Mouse (Mus musculus): ENCODE measurements at regions not wholly inside any gene's neighbourhood (a gene's known extent, or its start where the extent isn't known, plus 50 kb on each side); places are given as distances from the start of the nearest gene placed in this dataset.

- DNase-seq, result no peak
Measured at GRCm38 (mm10) chr10:37439863-37440613, 301.3 kb upstream of the Marcks start.

DNA sequence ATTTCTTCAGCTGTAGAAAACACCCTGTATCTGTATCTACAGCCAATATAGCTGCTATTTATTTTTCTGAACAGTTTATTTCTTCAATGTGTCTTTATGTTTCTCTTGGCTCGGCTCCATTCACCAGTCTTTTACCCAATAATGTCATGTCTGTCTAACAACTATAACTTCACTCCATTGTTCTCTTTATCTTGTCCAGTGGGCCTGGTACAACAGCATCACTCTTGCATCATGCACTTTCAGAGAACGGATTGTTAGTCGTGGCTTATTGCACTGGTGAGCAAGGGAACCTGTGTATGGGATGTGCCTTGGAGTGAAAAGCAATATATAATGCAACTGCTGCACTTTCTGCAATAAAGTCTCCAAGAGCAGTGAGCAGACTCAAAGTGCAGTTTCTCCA lies 299.6 kb upstream of the Marcks start:
- no peak for DNase-seq

GRCm38 (mm10) chr10:37436849-37437248 lies 298.1 kb upstream of the Marcks start:
- no peak for DNase-seq

GRCm38 (mm10) chr10:37434229-37434628 lies 295.5 kb upstream of the Marcks start:
- DNase-seq, result no peak

DNA sequence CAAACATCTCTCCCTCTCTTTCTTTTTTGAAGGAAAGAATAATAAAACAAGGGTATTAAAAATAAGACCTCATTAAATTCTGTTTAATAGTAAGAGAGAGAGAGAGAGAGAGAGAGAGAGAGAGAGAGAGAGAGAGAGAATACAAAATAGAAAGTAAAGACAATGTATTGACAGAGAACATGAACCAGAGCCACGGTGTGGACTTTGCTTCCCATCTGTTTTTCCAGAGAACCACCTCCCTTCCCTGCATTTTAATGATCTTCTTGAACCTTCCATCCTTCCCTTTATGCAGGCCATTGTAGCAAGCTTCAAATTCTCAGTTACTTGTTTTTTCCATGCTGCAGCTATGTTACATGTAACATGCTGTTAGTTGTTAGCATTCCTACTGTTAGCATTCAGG lies 284.3 kb upstream of the Marcks start:
- no peak for DNase-seq

- DNase-seq, result no peak
Measured at GRCm38 (mm10) chr10:37422612-37423011, 283.9 kb upstream of the Marcks start.

GRCm38 (mm10) chr10:37416321-37416720 lies 277.6 kb upstream of the Marcks start:
- DNase-seq, result no peak

DNA sequence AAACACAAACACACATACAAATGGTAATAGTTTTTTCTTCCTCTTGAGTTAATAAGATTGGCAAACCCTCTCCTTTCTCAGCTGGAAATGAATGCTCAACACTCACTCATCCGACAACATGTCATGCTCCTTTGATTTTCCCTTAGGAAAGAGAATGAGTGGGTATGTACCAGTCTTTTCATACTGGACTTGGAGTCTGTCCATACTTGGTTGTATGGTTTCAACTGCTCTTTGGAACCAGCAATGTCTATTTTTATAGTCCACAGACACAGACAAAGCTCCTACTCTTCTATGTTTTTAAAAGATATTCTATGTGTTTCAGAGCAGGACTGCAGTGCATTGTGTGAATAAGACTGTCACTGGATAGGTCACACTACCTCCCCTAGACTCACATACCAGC lies 273.7 kb upstream of the Marcks start:
- no peak for DNase-seq

GRCm38 (mm10) chr10:37409749-37410148 lies 271.0 kb upstream of the Marcks start:
- no peak for DNase-seq

DNA sequence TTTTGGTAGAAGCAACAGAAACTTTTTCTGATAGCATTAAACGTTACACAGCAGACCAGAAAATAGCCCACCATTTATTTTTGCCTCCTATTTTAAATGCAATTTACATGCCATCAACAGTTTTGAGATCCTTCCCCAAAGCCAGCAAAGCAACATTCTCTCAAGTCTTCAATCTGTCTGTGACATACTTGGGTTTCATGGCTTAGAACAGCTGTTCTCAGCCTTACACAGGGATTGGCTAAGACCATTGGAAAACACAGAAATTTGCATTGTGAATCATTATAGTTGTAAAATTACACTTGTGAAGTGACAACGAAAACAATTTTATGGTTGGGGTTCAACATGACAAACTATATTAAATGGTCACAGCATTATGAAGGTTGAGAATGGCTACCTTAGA lies 268.8 kb upstream of the Marcks start:
- no peak for DNase-seq

DNA sequence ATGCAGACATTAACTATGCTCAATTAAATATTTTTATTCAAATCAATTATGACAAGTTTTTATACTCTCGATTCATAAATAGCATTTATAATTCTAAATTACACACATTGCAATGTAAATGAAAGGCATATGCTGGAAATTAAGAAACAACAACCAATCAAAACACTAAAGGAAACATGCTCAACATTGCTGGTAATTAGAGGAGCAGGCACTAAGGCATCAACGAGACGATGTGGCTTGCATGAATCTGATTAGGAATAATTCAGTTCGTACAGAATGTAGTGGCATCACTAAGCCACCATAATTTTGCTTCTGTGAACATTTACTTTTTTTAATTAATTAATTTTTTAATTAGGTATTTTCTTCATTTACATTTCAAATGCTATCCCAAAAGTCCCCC lies 266.2 kb upstream of the Marcks start:
- DNase-seq, result no peak

DNA sequence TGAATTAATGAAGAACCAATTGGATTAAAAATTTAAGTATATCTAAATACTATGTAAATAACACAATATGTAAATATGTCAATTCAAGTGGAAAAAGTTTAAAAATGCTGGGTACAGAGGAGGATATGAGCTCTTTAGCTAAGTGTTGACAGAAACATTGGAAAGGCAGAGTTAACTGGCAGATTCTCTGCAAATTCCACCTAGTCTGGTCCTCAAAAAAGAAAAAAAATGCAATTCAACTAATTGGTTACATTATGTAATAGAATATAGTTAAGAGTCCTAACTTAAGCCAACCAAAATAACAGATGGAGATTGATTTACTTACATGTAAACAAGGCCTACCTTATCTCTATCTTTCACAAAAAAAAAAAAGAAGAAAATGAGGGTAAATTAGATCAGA lies 265.7 kb upstream of the Marcks start:
- DNase-seq, result no peak

GRCm38 (mm10) chr10:37402376-37402775 lies 263.7 kb upstream of the Marcks start:
- no peak for DNase-seq

GRCm38 (mm10) chr10:37400991-37401390 lies 262.3 kb upstream of the Marcks start:
- DNase-seq, result no peak

- DNase-seq, result no peak
Measured at GRCm38 (mm10) chr10:37400379-37400778, 261.7 kb upstream of the Marcks start.

- DNase-seq, result peak; percentile 28
Measured at GRCm38 (mm10) chr10:37397271-37397991, 258.7 kb upstream of the Marcks start.

GRCm38 (mm10) chr10:37390011-37390410 lies 251.3 kb upstream of the Marcks start:
- no peak for DNase-seq

DNA sequence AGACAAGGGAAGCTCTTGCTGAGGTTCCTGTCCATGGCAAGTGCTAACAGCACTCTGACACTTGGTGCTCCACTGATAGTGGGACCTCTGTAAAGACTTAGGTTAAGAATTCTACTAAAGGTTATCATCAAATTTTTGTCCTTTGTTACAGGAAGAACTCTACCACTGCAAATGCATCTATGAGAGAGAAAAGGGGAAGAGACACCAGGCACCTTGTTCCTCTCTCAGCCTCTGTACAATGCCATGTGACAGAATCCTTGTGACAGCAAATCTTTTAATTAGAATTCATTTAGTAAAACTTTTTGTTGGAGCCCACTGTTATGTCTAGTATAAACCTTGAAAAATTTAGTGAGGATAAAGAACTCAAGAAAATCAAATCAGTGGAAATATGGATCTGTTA lies 247.5 kb upstream of the Marcks start:
- DNase-seq, result no peak

DNA sequence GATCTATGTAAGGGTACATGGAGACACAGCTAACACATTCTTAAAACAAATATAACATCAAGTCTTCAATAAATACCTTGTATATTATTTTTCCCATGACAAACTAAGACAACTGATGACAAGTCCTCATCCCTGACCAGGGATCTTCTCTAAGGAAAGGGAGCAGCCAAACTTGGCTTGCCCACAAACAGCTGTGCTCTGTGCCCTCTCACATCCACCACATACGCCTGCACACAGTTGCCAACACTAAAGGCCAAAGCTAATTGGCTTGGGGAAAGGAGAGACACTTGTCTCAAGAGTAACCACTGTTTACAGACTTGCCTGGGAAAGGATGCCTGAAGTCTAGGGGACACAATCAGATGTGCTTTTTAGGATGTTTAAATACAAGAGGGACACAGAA lies 241.3 kb upstream of the Marcks start:
- DNase-seq, result no peak

GRCm38 (mm10) chr10:37378002-37378702 lies 239.4 kb upstream of the Marcks start:
- DNase-seq, result no peak

DNA sequence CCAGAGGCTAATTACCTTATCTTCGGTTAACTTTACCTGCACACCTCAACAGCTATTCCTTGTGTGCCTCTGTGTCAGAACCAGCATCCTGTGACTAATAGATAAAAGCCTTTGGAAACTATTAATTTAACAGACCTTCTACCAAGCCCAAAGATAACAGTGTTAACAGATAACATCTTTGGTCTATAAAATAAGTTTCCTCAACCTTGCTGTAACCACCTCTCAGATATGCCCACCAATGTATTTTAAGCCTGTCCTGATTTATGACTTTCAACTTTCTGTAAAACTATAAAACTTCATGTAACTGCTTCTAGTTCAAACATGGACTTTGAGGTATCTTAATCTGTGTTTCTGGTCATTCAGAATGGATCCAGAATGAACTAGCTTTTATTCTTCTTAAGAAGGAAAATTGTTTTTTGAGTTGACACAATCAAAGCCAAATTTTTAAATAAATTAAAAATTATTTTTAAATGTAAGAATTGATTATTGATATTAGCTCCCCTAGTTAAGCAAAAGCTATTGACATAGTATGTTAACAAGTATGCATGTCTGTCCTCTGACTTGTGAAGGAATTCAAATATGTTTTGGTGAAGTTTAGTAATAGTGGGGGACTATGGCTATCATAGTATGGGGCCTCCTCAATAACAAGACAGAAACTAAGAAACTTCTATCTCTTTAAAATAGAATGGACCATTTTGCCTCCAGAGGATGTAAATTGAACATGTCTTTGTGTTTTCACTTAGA lies 238.7 kb upstream of the Marcks start:
- no peak for DNase-seq

DNA sequence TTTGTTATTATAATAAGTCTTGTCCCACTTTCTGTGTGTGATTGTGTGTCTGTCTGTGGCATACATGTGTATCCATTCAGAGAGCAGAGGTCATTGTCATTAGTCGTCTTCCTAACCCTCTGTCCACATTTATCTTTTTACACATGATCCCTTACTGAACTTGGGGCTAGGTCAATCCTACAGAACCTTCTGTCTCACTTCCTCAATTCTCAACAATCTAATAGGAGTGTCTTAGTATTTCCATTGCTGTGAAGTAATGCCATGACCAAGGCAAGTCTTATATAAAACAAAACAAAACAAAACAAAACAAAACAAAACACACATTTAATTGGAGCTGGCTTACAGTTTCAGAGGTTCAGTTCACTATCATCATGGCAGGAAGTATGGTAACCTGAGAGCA lies 237.5 kb upstream of the Marcks start:
- no peak for DNase-seq

GRCm38 (mm10) chr10:37375648-37376047 lies 236.9 kb upstream of the Marcks start:
- DNase-seq, result no peak

All from right cerebral cortex, postnatal 14 days (tissue).